Mouse (Mus musculus) kidney, postnatal 10 days (tissue): ENCODE measurements at regions not wholly inside any gene's neighbourhood (a gene's known extent, or its start where the extent isn't known, plus 50 kb on each side); places are given as distances from the start of the nearest gene placed in this dataset.

Experiments
- DNase-seq: peaks from one replicate; pipeline ENCODE4 v3.0.0; 2021; ENCODE audit warnings: mixed read lengths

DNA sequence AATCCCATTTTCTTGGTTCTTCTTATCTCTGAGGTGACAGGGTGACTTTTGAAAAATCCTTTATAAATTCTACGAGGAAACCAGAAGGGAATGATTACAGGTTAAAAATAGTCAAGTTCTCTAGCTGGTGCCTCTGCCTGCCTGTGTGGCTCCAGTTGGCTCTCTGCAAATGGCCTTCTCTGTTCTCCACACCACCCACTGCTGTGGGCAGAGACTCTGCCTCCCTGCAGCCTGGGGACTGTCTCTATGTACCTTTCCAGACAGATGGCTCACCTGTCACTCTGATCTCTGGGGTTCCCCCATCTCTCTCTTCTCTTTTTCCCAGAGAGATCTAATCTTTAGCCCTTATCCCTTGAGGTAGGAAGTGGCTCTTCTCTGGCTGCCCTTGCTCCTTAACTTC is 302.2 kb upstream of the Myt1l start:
- DNase-seq = no peak

DNA sequence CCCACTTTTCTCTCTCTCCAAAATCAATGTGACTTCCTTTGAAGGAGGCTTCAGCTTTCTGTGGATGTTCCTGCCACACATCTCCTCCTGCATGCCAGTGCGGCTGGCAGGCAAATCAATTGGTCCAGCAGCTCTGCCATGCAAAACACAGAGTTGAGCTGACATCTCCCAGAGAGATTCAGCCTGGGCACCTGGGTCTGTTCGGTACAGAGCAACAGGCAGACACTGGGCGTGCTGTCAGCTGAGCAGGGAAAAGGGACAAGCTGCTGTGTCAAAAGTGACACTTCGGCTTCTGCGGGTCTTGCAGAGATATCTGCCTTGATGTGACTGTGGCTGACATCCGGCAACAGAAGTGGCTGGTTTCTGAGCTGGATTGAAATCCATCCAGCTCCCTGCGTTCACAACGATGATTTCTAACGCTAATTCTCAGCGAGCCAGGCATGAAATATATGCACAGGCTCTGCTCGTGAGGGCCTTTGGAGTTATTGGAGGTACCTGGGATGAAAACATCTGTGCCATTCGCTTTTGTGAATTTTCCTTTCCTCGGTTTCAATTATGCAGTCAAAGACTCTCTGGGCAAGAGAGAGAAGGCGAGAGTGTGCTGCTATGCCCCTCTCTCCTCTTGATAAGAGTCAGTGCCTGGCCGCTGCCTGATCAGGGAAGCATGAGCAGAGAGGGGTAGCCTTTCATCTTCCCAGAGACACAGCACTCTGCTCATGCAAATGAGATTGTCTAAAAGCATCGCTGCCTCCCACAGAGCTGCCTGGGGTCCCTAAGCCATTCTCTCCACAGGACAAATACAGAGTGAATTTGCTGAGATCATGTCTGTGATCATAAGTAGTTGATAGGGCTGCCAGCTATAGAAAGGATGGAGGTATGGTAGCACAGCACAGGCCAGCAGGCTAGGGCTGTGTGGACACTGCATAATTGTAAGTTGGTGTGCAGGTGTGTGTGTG is 295.4 kb upstream of the Myt1l start:
- no peak for DNase-seq

DNA sequence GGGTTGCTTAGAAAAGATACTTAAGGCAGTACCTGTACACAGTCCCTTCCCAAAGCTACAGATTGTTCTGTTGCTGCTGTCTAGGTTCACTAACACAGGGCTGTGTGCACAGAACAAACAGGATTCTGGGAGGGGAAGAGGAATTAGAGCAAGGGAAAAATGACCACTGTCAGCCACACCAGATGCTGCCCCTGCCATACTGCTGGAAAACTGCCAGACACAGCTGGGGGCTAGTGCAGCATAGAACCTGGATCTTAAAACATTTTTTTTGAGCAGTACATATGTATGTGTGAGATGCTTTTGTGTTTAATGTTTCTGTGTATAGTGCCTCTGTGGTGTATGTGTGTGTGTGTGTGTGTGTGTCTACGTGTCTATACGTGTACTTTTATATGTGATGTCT is 291.7 kb upstream of the Myt1l start:
- DNase-seq = no peak

DNA sequence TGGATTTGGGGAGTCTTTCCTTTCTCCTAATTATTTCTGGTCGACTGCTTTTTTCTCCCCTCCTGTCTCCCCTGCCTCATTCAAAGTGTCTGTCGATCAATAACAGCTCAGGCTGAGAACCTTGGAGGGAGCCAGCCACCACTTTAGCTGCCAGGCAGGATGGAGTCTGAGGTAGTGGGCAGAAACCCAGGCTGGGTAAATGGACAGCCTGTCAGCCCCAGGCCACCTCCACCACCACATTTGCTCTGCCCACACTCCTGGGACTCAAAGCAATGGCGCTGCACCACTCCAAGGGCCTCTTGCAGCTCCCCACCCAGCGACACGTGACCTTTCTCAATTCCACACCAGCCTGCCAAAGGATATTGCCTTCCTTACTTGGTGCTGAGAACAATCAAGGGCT is 290.7 kb upstream of the Myt1l start:
- DNase-seq = no peak

DNA sequence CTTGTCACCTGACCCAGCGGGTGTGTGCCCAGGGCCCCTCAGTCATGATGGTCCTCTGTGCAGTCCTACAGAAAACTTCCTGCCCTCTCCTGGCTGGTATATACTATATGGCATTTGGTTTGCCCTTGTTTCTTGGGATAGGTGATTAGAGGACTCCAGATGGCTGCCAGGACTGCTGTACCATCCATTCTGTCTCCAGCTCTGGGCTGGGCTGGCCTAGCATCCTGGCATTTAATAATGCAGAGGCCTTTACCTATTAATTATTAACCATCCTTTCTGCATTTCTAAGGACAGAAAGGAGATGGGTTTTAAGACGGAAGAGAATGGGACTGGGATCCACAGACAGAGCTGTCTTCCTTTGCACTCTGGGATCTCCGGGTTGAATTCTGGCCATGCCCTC is 288.7 kb upstream of the Myt1l start:
- no peak for DNase-seq

- DNase-seq = no peak
These were observed 288.2 kb upstream of the Myt1l start for GRCm38 (mm10) chr12:29239975-29240374.

GRCm38 (mm10) chr12:29243087-29243486 is 285.1 kb upstream of the Myt1l start:
- DNase-seq = no peak

GRCm38 (mm10) chr12:29246041-29246440 is 282.1 kb upstream of the Myt1l start:
- no peak for DNase-seq

GRCm38 (mm10) chr12:29247356-29247755 is 280.8 kb upstream of the Myt1l start:
- DNase-seq = no peak

DNA sequence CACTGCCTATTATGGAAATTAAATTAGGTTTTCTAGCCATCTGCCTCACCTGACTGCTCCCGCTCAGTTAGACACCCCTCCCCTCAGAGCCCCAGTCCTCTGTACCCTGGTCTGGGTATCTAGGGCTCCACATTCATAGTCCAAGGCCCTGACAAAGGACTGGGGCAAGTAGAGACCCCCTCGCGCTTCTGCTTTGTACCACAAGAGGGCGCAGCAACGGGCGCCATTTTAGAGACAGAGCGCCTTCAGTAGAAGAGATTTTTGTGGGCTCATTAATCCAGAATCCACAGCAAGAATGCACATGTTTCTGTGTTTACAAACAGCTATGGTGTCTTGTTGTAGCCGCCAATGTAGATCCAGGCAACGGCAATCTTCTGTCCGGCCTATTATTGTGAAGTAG is 279.7 kb upstream of the Myt1l start:
- DNase-seq = no peak

DNA sequence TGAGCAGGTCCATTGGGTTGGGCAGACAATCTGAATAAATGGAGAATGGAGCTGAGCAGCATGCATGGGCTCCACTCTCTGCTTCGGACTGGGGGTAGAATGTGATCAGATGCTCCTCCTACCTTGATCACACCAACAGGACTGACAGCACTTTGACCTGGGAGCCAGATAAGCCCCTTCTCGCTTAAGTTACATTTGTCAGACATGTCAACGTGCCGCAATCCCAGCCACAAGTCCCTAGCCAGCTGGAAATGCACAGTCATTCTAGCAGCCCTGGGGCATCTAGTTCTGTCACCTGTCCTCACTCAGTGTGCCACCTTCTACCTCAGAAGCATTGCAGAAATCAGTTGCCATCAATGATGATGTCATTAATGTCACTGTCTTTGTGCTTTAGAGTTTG is 272.1 kb upstream of the Myt1l start:
- DNase-seq = no peak

- no peak for DNase-seq
These were observed 271.0 kb upstream of the Myt1l start for GRCm38 (mm10) chr12:29257011-29257734.

- peak; percentile 82 for DNase-seq
These were observed 270.2 kb upstream of the Myt1l start for GRCm38 (mm10) chr12:29257735-29258547.

GRCm38 (mm10) chr12:29258548-29258874 is 269.7 kb upstream of the Myt1l start:
- DNase-seq = no peak

DNA sequence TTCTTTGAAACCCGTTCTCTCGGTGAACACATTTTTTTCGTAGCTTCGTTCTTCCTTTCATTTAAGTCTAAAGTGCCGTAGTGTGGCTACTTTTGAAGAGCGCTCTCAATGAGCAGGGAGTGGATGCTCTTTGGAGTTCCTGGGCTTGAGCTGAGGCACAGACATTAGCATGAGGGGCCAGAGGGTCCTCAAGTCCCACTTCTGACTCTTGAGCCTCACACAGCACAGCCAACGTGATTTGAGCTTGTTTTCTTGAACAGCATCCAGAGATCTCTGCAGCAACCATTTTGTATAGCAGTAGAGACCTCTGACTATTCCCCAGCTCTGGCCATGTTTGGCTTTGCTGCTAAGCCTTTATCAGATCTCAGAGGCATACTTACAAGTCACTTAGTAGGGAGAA is 269.2 kb upstream of the Myt1l start:
- DNase-seq = no peak

DNA sequence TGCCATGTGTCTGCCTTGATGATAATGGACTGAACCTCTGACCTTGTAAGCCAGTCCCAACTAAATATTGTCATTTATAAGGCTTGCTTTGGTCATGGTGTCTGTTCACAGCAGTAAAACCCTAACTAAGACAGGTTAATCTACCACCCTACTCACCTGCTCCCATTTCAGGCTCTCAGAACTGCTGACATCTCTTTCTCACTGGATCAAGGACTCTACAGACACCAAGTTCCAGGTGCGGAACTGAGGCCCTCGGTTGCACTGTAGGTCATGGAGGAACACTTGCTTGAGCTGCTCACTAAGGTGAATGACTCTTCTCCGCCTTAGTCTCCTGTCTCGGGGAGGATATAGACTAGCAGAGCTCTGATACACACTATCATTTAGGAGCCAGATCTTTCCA is 254.0 kb upstream of the Myt1l start:
- DNase-seq = no peak

GRCm38 (mm10) chr12:29275676-29276075 is 252.5 kb upstream of the Myt1l start:
- DNase-seq = no peak

- DNase-seq = no peak
These were observed 248.5 kb upstream of the Myt1l start for GRCm38 (mm10) chr12:29279631-29280080.

- DNase-seq = peak; percentile 16
These were observed 247.9 kb upstream of the Myt1l start for GRCm38 (mm10) chr12:29280081-29280788.

GRCm38 (mm10) chr12:29280861-29281630 is 247.1 kb upstream of the Myt1l start:
- no peak for DNase-seq

- DNase-seq = no peak
These were observed 239.4 kb upstream of the Myt1l start for GRCm38 (mm10) chr12:29288801-29289200.
